Mouse (Mus musculus) gonadal fat pad, adult 2 months (tissue): ENCODE measurements around the gene Dctn5. TPM values are rescaled to one million over a fixed set of nuclear protein-coding genes. Genes with fewer than 3 reads are reported as not detected.

Experiments used
- DNase-seq: peaks from one replicate; pipeline ENCODE4 v3.0.0-alpha.2; 2012; ENCODE audit warnings: low read depth
- polyA plus RNA-seq: library from polyadenylated mRNA; depleted of rRNA; stranded (reverse); fragments of >200 nt; gene quantifications from 2 replicates; pipeline ENCODE4 v1.2.3, GENCODE M21; 2012; rRNA removed

Dctn5 gene
- polyA plus RNA-seq, 1 experiment: 89.2 TPM

DNA sequence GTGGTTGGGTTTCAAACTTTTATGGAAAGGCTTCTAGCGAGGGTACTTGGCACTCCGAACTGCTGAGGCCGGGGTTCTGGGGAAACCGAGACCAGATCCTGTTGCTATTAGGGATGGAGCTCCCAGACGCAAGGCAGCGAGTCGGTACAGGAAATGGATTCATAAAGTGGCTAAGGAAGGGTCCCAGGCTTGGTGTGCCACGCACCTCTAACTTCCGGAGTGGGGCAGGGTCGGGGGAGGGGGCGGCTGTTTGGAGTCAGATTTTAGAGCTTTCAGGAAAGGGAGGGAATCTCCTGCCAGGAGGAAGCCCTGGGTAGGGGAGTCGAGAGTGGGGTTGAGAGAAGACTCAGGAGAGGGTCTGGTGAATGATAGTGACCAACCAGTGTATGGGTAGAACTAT lies 27.2 kb downstream of the Dctn5 start:
- DNase-seq: no peak

DNA sequence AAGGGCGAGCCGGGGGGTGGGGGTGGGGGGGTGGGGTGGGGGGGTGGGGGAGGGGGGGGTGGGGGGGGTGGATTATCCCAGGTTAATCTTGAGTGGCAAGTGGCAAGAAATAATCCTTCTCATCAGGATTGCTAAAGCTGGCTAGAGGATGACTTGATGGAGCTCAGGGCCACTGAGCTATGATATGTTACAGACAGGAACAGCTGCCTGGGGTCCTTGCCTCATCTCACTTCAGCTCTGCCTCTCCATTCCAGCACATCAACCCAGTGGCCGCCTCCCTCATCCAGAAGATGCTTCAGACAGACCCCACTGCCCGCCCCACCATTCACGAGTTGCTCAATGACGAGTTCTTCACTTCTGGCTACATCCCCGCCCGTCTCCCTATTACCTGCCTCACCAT lies 30.9 kb downstream of the Dctn5 start:
- no peak for DNase-seq

DNA sequence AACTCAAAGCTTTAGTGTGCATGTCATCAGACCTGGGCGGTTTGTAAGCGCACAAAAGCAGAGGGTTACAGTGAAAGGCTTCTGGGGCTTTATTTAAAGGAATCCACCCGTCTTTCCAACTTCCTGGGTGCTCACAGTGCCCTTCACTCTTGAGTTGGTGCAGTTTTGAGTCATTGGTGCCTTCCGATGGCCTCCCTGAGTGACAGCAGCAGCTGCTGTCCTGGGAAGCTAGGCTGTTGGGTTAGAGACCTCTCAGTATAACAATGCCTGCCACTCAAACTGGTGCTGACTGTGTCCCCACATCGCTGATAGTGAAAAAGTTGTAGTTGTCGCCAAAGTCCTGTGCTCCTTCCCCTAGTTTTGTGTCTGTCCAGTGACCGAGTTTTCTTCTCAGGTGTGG lies 34.4 kb downstream of the Dctn5 start:
- no peak for DNase-seq

DNA sequence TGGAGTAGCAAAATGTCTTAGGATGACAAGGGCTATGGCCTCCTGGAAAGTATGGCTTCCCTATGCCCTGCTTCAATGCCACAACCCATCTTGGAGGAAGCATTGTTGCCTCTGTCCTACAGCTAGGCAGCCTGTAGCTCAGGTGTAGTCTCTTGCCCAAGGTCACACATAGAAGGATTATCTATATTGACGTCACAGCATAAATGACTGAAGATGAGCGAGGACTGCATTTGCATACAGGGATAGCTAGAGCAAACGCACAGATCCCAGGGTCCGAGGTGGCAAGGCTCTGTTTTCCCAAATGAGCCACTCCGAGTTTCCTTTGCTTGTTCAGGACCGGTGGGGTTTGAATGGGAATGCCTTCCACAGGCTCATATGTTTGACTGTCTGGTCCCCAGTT lies 37.9 kb downstream of the Dctn5 start:
- DNase-seq: no peak

DNA sequence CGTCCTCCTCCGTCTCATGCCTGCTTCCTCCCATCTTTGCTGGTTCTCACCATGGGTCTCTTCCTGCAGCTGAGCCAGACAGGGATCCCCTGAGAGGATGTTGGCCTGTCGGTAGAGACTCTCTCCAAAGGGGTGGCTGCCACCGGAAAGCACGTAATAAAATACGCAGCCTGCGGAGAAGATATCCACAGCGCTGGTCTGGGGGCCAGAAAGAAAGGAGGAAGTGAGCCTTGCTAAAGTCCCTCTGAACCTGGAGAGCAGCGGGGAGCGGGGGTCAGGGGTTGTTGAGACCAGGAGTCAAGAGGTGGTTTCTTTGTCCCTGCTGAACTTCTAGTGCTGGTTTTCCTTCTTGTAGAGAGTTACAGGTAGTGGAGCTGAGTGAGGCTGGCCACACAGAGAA lies 38.8 kb downstream of the Dctn5 start:
- no peak for DNase-seq

DNA sequence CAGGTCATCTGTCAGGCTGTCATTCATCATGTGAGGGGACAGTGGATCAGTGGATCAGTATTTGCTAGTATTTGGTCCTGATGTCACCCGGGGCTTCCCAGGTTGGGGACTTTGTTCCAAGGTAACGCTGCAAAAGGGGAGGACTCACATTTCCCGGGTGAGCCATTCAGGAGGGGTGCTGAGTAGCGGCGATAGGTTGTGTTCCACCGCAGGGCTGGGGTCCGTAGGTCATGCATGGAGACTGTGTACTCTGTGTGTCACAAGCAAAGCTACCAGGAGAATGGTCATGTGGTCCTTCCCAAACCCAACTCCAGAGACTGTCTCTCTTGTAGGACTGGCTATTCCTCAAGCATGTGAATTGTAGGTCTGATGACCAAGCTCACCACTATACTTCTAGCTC lies 47.9 kb downstream of the Dctn5 start:
- no peak for DNase-seq

DNA sequence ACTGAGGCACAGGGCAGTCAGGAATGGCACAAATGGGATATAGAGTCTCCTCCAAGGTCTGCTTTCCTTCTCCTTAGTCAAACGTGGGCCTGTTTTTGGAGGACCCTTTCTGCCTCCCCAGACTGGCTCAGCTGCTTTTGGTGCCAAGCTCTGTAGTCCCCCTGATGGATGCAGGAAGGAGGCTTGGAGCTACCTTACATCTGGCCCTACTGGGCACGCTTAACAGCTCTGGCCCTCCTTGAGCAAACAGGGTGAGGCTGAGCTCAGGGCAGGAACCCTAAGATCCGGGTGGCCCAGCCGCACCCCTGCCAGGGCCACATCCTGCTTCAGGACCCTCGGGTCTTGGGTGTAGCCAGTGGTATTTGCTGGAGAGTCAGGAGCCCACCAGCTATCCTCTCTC lies 51.7 kb downstream of the Dctn5 start:
- DNase-seq: no peak

DNA sequence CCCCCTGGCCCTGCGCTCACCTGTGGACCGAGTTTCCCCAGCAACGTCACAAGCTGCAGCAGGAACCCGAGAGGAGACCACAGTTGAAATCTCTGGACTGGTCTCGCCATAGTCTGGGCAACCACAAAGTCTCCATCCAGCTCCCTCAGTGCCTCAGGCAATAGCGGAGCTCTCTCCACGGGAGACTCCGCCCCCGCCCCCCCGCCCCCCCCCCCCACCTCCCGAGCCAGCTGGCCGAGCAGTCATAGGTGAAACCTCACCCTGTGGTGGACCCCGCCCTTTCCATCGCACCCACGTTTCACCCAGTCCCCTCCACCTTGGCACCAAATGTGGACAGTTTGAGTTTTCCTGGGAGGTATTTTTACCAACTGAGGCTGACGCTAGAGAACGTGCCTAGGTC lies 53.2 kb downstream of the Dctn5 start, which contains the start of gene Ern2:
Gene Ern2 (minus strand): TSS at position 165 of the 400 bp plus-strand sequence.
- no peak for DNase-seq

DNA sequence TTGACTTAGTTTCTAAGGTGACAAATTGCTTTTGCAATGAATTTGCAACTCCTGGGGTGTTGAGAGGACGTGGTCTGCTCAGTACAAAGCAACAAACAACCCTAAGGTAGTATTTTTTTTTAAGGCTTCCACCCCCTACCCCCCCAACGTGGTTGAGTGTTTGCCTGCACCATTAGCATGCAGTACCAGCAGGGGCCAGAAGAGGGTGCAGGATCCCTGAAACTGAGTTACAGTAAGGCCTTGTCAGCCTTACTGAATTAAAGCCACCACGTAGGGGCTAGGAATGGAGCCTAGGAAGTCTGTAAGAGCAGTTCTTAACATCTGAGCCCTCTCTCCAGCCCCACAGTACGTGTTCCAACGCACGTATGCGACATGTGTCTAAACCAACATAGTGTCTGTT lies 56.6 kb downstream of the Dctn5 start:
- DNase-seq: no peak

DNA sequence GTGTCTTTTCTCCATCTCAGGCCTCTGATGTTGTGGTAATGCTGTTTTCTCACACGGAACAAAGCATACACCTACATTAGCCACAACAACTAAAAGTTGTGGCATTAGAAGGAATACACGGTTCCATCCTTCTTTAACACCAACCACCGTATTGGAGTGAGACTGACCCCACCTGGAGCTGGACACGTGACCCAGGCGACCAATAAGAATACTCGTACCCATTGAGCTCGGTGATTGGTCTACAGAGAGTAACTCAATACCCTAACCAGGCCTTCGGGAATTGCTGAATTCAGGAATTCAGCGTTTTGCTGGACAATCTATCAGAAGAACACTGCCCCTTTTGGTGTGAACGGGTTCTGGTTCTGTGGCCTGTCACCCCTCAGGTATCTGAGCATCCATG lies 58.3 kb downstream of the Dctn5 start:
- no peak for DNase-seq

DNA sequence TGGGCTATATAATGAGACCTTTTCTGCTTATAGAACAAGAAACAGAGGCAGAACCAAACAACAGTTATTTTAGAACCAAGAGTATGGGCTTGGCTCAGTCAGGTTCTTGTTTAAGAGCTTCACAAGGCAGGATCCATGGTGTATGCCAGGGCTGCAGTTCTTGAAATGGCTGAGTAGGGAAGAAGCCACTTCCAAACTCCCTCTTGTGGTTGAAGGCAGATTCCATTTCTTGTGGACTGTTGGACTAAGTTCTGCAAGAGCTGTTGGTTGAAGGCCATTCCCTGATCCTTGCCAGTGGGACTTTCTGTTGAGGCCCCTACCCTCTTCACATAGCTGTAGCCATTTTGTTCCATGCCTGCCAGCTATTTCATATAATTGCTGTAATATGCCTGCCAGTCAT lies 61.1 kb downstream of the Dctn5 start:
- DNase-seq: no peak

DNA sequence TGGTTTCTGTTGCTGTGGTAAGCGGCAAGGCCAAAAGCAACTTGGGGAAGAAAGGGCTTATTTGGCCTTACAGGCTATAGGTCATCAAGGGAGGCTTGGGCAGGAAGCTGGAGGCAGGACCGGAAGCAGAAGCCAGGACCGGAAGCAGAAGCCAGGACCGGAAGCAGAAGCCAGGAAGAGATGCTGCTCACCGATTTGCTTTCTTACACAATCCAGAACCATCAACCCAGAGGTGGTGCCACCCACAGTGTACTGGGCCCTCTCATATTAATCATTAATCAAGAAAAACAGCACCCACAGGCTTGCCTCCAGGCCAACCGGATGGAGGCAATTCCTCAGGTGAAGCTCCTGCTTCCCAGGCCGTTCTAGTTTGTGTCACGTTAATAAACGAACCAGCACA lies 63.9 kb downstream of the Dctn5 start:
- DNase-seq: no peak

DNA sequence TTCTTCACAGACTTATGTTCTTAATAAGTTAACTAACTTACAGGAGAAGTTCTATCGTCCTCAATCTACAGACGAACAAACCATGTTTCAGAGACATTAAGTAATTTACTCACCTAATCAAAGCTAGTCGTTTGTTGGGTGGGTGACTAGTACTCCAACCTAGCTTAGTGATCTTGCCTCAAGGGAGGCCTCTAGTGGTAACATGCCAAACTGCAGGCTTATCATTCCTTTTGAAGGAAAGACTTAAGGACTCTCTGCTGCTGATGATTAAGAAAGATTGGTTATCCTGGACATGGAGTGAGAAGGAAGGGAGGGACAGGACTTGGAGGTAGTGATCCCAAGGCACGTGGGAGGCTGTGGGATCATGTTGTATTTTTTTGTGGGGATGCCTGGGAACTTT lies 64.5 kb downstream of the Dctn5 start:
- DNase-seq: peak; percentile 10

Other genes with a start within 250 kb of the Dctn5 start
- gene Cog7, start 151.3 kb upstream of the Dctn5 start, polyA plus RNA-seq: 29.6 and 34.2 TPM in 2 replicates
- gene Gga2, start 111.8 kb upstream of the Dctn5 start, polyA plus RNA-seq: 76.8 and 102 TPM in 2 replicates
- gene Ubfd1, start 65.9 kb upstream of the Dctn5 start, polyA plus RNA-seq: 31.5 and 36.7 TPM in 2 replicates
- 12.9 and 15.8 TPM in 2 replicates for gene Ears2, start 65.8 kb upstream of the Dctn5 start, polyA plus RNA-seq
- 194 and 255 TPM in 2 replicates for gene Ndufab1, start 31.2 kb upstream of the Dctn5 start, polyA plus RNA-seq
- gene Palb2, start 56 bp upstream of the Dctn5 start, polyA plus RNA-seq: 1.2 and 1.4 TPM in 2 replicates
- 2.0 and 2.3 TPM in 2 replicates for gene Plk1, start 26.4 kb downstream of the Dctn5 start, polyA plus RNA-seq
- 0.04 and 0.13 TPM in 2 replicates for gene Ern2, start 53.2 kb downstream of the Dctn5 start, polyA plus RNA-seq
- gene Chp2, start 86.5 kb downstream of the Dctn5 start, polyA plus RNA-seq: 11.1 and 11.2 TPM in 2 replicates
- 12.1 and 12.7 TPM in 2 replicates for gene Prkcb, start 155.7 kb downstream of the Dctn5 start, polyA plus RNA-seq